Mouse (Mus musculus) neural tube, embryonic 10.5 days (tissue): ENCODE data around the gene Prdm16.

Experiments used
- DNase-seq: peaks from one replicate; pipeline ENCODE4 v3.0.0-alpha.2; 2017; ENCODE audit warnings: low spot score; ENCODE audit errors: extremely low spot score

Prdm16 gene

DNA sequence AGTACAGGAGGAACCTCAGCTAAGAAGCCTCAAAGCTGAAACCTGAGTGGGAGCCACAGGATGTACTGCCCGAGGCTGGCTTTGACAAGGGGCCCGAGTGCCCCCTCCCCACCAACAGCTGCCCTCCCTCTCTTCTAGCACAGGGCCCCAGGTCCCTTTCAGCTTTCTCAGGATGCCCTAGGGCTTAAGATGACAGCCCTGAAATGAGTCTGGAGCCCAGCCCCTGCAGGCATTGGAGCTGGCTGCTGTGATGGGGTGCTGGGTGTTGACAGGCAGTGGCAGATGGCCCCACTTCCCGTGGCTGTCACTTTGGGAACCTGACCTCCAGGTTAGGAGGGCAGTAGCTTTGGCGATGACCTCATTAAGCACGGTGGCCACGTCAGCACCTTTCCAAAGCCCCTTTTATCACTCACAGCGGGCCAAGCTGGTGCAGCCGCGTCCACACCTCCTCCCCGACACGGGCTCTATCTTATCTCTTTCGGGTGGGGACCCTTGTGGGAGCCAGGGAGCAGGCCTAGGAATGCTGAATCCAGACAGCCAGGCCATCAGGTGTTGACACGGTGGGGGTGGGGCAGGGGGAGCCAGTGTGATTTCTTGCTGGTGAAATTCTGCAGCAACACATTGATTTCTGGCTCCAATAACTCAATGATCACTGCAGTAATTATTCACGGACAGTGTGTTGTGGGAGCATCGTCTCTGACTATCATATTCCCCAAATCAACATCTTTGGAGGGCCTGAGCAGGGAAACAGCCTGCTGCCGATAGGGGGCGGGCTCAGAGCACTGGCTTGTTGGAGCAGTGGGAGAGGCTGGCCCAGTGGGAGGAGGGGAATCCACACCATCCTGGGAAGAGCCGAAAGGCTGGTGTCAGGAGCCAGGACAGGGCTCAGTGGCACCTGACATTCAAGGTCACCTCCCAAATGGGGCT is 243.2 kb downstream of the Prdm16 start:
- DNase-seq: peak; percentile 61

DNA sequence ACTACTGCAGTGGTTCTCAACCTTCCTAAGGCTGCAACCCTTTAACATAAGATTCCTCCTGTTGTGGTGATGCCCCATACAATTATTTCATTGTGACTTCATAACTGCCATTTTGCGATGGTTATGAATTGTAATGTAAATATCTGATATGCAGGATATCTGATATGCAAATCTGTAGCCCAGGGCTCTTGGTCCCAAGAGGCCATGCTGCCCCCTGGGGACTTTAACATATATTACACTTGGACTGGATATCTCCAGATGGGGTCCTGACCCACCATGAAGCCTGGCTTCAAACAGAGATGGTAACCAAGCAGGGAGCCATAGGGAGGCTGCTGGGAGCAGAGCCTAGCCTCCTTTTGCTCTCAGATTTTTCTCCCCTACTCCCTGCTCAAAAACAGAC is 244.0 kb downstream of the Prdm16 start:
- DNase-seq: no peak

DNA sequence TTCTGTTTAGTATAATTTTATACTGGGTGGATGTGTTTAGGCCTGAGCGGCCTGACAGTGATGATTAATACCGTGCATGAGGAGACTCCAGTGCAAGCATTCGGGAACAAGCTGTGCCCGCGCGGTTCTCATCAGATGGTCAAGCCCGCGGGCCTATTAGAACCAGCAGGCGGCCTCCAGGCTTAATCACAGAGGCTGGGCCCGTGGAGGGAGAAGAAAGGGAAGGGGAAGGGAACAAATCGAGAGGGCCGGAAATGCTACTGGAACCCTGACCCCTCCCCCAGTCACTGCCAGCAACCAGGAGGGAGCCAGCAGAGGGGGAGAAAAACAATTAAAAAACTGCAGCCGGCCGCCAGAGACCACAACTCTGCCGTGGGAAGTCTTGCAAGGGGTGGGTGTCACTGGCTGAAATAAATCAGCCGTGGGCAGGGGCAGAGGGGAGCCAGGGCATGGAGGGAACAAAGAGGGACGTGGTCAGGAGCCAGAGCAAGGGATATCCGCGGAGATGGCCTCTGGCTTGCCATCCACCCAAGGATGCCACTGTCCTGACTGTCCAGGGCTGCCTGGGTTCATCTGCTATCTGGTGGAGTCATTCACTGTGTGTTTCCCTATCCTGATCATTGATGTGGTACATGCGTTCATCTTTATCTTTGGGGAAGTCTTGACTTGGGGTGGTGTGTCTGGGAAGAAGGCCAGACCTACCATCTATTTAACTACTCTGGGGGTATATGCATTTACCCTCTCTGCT is 246.2 kb downstream of the Prdm16 start:
- DNase-seq: peak; percentile 74

DNA sequence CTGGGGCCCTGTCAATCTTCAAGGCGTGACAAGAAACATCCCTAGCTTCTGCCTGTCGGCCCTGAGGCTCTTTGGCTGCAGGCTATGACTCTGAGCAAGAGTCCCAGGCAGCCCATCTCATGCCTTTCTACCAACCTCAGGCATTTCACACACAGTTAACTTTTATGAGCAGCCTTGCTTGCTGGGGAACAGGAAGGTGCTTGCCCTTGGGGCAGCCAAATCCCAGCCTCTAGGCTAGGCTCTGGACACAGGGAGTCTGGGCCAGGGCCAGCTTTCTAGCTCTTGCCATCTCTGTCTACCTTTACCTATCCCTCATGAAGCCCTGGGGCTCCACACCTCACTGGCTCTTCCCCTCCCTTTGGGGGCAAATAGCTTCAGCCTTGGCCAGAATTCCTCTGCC is 247.0 kb downstream of the Prdm16 start:
- no peak for DNase-seq

DNA sequence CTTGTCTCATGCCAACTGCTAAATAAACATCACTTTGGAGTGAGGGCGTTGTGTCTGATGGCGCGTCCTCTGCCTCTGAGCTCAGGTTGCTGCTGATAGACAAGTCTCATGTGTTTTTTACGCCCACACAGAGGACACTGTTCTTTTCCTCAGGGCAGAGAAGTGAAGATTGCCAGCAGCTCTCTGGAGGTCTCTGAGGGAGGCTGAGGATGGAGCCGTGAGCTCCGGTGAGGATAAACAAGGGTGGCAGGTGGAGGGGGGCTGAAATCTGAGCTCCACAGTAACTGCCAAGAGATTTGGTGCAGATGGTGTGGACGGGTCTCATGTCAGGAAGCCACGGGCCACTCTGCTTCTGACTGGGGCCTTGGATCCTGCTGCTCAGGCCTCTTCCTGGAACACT is 249.9 kb downstream of the Prdm16 start:
- no peak for DNase-seq

DNA sequence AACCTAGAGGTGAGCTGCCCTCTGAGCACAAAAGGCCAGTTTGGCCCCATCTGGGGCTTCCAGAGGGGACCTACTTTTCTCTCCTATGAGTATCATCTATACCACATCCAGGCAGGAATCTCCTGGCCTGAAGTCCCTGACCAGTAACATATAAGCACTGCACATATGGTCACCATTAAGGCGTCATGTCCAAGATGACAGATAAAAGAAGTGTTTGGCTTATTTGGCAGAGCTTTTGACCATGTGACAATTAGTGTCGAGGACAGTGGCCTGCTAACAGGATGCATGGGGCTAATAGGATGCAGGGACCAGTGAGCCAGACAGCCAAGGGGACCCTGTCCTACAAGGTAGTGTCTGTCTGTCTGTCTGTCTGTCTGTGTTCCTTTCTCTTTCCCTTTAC is 250.8 kb downstream of the Prdm16 start:
- no peak for DNase-seq

DNA sequence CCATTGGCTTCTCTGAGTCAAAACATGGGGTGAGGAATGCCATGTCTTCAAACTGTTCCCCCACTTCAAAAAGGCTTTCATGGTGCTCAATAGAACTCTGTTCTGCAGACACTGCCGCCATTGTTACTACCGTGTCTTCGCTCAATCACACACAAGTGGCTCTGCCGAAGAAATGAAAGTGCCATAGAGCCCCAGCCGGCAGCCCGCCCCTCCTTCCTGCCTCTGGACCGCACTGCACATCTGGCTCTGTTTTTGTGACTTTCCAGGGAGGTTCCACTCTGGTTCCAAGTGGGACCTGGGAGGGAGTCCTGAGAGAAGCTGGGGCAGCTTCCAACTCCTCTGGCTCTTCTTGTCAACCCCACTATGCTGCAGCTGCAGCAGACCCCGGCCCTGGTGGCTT is 251.5 kb downstream of the Prdm16 start:
- DNase-seq: no peak

DNA sequence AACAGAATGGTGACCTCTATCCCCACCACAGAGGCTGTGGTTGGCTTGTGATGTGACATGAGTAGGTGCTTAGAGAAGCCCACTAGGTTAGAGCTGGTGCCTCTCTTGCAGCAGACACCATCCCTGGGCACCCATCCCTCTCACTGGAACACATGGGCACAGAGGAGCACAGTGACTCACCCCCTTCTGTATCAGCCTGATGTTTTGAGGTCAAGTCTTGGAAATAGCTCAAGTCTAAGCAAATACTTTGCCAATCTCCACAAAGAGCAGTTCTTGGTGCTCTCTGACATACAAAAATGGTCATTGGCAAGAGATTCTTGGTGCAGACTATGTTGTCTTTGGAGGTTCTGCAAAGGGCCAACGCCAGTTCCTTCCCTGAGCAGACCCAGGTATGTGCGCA is 257.8 kb downstream of the Prdm16 start:
- no peak for DNase-seq

DNA sequence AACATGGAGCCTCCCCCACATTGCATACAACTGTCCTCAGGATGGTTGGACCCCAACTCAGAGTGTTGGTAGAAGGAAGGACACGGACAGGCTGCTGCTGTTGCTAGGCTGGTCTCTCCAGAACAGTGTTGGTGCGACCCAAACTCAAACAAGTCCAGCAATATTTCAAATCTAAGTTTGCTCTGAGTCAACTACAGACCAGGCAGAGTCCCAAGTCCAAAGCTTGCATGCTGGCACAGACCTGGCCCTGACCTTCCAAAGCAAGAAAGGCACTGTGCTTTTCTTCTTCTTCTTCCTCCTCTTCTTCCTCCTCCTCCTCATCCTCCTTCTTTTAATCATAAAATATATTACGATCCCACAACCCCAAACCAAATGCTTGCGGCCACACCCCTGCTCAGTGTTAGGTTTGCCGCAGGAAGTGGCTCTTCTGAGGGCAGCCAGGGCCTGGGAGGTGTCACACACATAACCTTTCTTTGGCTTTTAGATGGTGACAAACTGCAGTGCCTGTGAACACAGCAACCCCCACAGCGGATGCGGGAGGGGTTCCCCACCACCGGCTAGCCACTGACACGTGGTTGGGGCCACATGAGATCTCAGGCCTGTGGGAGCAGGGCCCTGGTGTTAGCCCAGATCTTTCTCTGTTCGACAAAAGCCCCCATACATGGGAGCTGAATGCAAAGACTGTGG is 260.6 kb downstream of the Prdm16 start:
- no peak for DNase-seq

DNA sequence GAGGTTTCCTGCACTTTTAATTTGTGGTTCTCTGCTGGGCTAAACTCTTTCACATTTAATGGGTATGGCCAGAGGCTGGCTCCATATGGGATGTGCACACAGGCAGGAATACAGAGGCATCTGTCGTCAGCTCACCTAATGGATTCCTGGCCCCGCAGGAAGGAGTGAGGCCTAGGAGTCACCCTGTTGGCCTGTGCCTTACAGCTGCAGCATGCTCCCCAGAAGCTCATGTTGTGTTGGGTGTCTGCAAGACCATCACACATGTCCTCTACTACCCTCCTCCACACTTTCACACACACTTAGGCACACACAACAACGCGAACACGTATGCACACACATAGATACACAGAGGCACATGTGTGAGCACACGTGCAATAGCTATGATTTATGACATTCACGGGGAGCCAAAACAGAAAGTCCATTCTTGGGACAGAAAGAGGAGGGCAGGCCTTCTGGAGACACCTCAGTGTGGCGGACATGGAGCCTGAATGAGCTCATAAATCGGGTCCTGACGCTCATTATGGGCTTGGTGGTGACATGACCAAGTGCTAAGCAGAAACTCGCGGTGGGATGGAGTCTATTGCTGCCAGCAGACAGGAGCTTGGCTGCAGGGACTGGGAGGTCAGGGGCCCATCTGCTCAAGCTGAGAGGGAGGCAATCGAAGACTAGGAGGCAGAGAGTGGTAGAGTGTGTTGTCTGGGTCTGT is 265.0 kb downstream of the Prdm16 start:
- DNase-seq: peak; percentile 40

DNA sequence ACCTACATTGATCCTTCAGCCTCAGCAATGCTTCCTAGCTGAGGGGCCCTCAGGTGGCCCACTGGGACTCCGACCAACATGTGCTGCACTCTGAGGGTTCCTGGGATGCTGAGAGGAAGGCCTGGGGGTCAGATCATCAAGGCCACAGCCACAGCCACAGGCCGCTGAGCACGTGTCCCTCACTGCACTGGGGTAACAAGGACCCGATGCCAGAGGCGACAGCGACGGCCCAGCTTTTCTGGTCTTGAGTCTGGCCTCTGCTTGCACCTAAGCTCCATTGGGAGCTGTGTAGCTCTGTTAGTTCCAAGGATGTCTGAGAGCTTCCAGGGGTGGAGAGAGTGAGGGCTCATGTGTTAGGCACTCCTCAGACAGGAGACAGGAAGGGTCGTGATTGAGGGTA is 265.8 kb downstream of the Prdm16 start:
- no peak for DNase-seq

DNA sequence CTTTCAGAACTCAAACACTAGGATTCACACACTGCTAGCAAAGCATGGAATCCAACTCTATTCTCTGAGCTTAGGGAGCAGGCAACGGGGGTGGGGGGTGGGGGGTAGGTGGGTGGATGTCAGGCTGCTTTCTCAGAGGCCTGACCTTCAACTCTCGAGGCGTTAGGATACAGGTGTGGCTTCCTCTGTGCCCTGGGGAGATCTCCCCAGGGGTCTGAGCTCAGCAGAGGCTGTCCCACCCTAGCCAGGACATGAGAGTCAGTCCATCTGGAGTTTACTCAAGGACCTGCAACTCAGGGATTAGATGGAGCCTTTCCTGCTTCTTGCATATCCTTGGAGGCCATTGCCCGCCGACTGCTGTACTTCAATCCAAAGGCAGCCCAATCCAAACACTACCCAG is 267.6 kb downstream of the Prdm16 start:
- DNase-seq: no peak

DNA sequence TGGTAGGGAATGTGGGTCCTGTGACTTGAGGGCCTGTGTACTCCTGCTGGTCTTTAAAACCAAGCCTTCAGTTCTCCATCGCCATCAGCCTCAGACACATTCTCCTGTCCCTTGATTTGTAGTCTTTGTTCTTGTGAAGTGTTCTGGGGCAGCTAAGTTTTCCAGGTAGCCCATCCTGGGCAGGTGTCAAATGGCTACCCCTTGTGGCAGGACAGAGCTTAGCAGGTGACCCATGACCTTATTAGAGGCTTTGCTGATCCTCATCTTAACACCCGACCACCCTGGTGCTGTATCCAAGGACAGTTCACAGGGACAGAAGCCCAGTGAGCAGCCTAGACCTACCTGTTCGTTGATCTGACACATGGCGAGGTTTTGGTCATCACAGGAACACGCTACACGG is 269.8 kb downstream of the Prdm16 start:
- no peak for DNase-seq

DNA sequence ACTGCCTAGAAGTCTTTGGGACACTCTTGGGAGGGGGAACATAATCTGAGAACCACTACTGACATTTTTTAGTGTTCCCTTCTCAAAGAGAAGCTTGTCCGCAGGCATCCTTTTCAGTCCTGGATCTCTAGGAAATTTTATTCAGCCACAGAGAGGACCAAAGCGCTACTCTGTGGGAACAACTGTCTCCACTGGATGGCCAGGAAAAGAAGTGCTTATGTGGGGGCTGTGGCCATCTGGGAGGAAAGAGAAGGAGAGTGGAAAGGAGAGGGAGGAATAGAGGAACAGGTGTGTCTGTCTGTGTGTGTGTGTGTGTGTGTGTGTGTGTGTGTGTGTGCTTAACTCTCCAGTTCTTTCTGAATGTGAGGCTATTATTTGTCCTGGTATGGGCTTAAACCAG is 271.9 kb downstream of the Prdm16 start:
- no peak for DNase-seq

DNA sequence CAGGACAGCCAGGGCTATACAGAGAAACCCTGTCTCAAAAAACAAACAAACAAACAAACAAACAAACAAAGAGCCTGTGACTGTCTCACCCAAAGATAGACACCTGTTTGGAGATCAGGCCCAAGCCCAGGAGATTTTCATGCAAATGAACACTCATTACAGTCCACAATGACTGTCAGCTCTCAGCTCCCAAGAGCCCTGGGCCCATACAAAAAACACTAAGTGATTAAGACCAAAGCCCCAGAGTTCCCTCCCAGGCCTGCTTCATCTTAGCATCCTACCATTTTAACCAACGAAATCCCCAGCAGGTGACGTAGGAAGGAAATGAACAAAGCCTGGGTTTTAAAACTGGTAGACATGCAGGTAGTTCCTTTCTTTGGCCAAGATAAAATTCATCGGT is 275.8 kb downstream of the Prdm16 start:
- DNase-seq: no peak

DNA sequence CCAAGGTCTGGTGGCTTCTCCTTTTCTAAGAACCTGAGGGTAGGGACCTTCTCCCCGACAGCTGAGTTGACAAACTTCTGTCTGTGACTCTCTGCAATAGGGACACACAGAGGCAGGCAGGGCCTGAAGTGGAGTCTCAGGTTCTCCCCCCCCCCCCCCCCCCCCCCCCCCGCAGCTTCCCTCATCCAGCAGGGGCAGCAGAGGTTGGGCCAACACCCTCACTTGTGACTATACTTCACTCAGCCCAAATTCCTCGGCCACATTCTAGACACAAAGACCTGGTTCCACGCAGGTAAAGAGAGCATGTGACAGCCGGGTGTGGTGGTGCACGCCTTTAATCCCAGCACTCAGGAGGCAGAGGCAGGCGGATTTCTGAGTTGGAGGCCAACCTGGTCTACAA is 276.2 kb downstream of the Prdm16 start:
- DNase-seq: no peak

DNA sequence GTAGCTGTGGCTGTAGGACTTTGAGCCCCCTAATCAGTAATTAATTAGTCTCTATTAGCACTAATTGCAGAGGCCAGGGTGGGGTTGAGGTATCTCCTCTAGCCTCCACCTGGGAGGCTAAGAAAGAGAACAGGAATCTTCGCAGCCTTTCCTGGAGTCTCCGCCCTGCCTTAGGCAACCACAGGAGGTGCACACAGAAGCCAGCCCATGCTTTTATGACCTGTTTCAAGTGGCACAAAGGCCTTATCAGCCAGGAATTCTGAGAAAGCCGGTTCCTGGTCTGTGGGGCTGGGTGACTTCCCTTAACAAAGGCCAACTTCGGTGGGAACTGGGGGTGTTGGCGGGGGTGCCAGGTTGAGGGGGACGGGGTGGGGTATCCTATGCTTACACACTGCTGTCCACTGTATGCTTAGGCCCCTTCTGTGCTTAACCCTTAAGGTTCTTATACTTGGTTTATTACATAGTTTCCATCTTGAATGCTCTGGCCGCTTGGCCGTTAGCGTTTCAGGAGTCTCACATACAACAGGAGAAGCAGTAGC is 276.8 kb downstream of the Prdm16 start:
- DNase-seq: no peak

DNA sequence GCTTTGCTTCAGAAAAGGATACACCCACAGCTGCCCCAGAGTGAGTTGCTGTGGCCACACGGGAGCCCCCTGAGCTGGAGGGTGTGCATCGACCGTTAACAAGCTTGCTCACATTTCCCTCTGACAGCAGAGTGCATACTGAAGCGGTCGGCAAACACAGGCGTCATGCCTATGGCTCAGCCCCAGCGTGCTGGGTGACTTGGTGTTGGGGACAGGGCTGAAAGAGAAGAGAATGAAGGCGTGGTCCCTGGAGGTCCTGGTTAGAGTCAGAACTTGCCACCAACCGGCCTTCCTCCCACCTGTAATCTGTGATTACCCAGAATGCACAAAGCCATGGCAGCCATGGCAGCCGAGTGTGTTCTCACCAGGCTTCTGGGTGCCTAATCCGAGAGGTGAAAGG is 277.9 kb downstream of the Prdm16 start:
- no peak for DNase-seq

DNA sequence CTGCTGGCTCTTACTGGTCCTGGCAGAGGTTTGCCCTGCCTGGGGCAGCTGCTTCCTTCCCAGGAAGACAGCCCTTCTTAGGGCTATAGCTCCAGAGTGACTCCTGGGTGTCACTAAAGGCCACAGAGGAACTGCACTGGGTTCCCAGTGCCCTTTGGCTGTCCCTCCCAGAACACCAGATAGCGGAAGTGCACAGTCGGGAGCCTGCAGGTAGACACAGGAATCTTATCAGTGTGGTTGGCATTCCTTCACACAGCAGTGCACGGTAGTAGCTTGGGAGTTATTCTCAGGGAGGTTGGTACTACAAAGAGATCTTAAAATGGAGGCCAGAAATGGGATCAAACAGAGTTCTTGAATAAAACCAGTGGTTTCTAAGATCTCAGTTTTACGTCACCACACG is 278.3 kb downstream of the Prdm16 start:
- DNase-seq: no peak

DNA sequence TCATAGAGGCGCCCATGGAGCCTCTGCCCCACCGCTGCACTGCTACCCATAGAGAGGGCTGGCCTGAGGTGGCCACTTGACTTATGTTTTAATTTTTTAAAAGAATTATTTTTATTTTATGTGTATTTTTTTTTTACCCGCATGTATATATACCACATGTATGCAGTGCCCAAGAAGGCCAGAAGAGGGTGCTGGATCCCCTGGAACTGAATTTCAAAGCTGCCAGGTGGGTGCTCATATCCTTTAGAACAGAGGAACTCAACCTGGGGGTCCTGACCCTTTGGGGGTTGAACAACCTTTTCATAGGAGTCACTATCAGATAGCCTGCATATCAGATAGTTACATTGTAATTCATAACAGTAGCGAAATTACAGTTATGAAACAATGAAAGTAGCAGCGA is 281.3 kb downstream of the Prdm16 start:
- DNase-seq: no peak

DNA sequence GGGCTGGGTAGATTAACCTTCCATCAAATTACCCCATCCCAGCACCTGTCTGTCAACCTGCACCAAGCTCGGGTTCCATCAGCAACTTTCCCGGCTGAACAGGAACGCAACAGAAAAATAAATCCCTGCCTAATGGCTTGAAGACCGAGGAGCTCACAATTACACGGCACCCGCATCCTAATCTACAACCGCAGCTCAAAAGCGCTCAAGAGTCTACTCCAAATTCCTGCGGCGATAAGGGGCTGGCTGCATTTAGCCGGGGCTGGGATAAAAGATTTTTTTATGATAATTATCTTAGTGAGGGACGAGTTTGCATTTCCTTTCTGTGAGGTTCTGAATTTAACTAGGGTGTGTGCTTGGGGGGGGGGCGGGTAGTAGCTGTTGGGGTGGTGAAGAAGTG is 284.4 kb downstream of the Prdm16 start:
- DNase-seq: no peak
